ENCODE assay signal across 8 mouse cellular contexts in the genomic region with DNA sequence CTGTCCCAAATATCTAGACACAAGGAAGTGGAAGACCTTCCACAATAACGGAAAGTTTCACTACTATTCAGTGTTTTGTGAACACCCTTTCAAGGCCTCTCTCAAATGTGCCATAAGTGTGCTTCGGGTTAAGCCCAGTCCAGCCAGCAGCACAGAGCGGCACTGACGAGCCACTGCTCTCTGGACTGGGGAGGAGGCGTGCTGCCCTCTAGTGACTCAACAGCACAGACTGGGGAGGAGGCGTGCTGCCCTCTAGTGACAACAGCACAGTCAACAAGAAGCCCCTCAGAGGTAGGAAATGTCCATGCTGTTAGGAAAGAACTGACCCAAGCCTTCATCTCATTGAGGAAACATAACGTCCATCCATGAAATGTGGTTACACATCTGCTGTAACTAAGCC. TPM values are rescaled to one million over a fixed set of nuclear protein-coding genes. Genes with fewer than 3 reads are reported as not detected.
DNase-seq lines count a peak whose midpoint lies in the region; ATAC-seq and TF ChIP-seq lines count a peak whose summit lies in the region.

No protein-coding gene starts in this region.

- DNase-seq in MEL (ENCODE audit: low read depth, low spot score), result peak; percentile 88
- DNase-seq in cerebellum, adult 18-20 months, result peak; percentile 66 to 74
- DNase-seq in heart, postnatal 36 days, result peak; percentile 80 to 86
- peak; percentile 29 to 78 for DNase-seq in layer of hippocampus, adult 18-20 months (ENCODE audit: low spot score in 2 of 2)
- peak; percentile 86 to 88 for DNase-seq in lung, adult 18-20 months
- peak; percentile 68 for DNase-seq in testis, postnatal 14 days (ENCODE audit: low spot score)

- H3K4me1 ChIP-seq in MEL (ENCODE audit: control insufficient read depth in 1 of 2, insufficient read depth in 2 of 2, low read length in 2 of 2), result peaks cover 0 to 8% of the 10 kb centered on the region in 2 experiments; a peak in 2 of 4 replicates
- no peaks in the 10 kb centered on the region for H3K4me1 ChIP-seq in forebrain, embryonic 16.5 days (replicated peaks; ENCODE audit: control insufficient read depth, insufficient read depth, low read length)

- WGBS in forebrain, embryonic 16.5 days, result 9% methylated on average over 7 of the region's 7 CpGs

- peak; percentile 62 for TF ChIP-seq RAD21 in MEL (IDR thresholded peaks at IDR 0.05; ENCODE audit: low read depth, low read length)

- intact Hi-C loops in heart, postnatal 36 days (cut with DNase I), result loop anchor here (1.0 to 10.0 kb wide), 2 partner anchors 55 to 201 kb away; no protein-coding TSS in a partner anchor

- ATAC-seq in forebrain, embryonic 16.5 days, result peak; percentile 88
- ATAC-seq in neutrophil, adult 5-6 weeks (ENCODE audit: extremely low read depth, insufficient number of reproducible peaks, low FRiP score, poor library complexity, severe bottlenecking), result peak; percentile 96

- no peak overlapping the region for H3K9ac ChIP-seq in MEL (ENCODE audit: control insufficient read depth, low read depth, low read length, poor library complexity, severe bottlenecking)
- H3K9ac ChIP-seq in forebrain, embryonic 16.5 days (replicated peaks; ENCODE audit: low read depth, low read length), result no peak overlapping the region

- no peaks in the 10 kb centered on the region for H3K27me3 ChIP-seq in MEL (ENCODE audit: control insufficient read depth in 1 of 2, insufficient read depth in 2 of 2, low read length in 2 of 2)
- no peaks in the 10 kb centered on the region for H3K27me3 ChIP-seq in forebrain, embryonic 16.5 days (replicated peaks; ENCODE audit: control insufficient read depth, insufficient read depth, low read length)

- H3K4me2 ChIP-seq in forebrain, embryonic 16.5 days (ENCODE audit: low read length), result no peak overlapping the region

- no peak overlapping the region for H3K27ac ChIP-seq in MEL (ENCODE audit: control insufficient read depth, low read depth, low read length)
- H3K27ac ChIP-seq in forebrain, embryonic 16.5 days (ENCODE audit: low read length), result no peak overlapping the region

- TF ChIP-seq CTCF in MEL (IDR thresholded peaks at IDR 0.05 in 2 of 3, conservative IDR thresholded peaks at IDR 0.05 in 1 of 3; ENCODE audit: control insufficient read depth in 1 of 3, insufficient read depth in 1 of 3, low read depth in 2 of 3, low read length in 3 of 3, poor library complexity in 1 of 3, severe bottlenecking in 1 of 3), result peak in 2 of 3 experiments; percentile 95 to 100; a peak in 5 of 6 replicates

- no peak for TF ChIP-seq POLR2A in MEL (IDR thresholded peaks at IDR 0.05; ENCODE audit: control insufficient read depth in 1 of 2, insufficient read depth in 1 of 2, low read depth in 1 of 2, low read length in 2 of 2, poor library complexity in 1 of 2)

- H3K36me3 ChIP-seq in MEL (ENCODE audit: control insufficient read depth in 1 of 2, insufficient read depth in 2 of 2, low read length in 2 of 2), result peaks cover 0 to 3% of the 10 kb centered on the region in 2 experiments; a peak in 2 of 4 replicates
- peaks cover 6% of the 10 kb centered on the region for H3K36me3 ChIP-seq in forebrain, embryonic 16.5 days (ENCODE audit: control insufficient read depth, insufficient read depth)

- TF ChIP-seq EP300 in MEL (IDR thresholded peaks at IDR 0.05; ENCODE audit: low read depth in 1 of 2, low read length in 2 of 2), result peak in 1 of 2 experiments; percentile 38; a peak in 1 of 4 replicates

- no peaks in the 10 kb centered on the region for H3K9me3 ChIP-seq in MEL (replicated peaks; ENCODE audit: insufficient read depth, low read length)
- H3K9me3 ChIP-seq in forebrain, embryonic 16.5 days (ENCODE audit: control insufficient read depth, low read length), result no peaks in the 10 kb centered on the region

- no peak overlapping the region for H3K4me3 ChIP-seq in MEL (ENCODE audit: control insufficient read depth in 1 of 2, insufficient read depth in 1 of 2, low read depth in 2 of 2, low read length in 2 of 2)
- H3K4me3 ChIP-seq in forebrain, embryonic 16.5 days (replicated peaks; ENCODE audit: low read length), result no peak overlapping the region

- H3K79me2 ChIP-seq in MEL (ENCODE audit: control insufficient read depth, insufficient read depth, low read length, poor library complexity), result no peaks in the 10 kb centered on the region

TF ChIP-seq in MEL, 35 proteins besides CTCF, POLR2A, EP300 and RAD21:
- TF ChIP-seq HCFC1 (IDR thresholded peaks at IDR 0.05; ENCODE audit: low read depth, low read length), result peak; percentile 52; the same call in 1 of the 2 replicates
- peak; percentile 42; the same call in 1 of the 2 replicates for TF ChIP-seq SIN3A (IDR thresholded peaks at IDR 0.05; ENCODE audit: low read length)
- peak; percentile 78; the same call in 1 of the 2 replicates for TF ChIP-seq MAZ (IDR thresholded peaks at IDR 0.05; ENCODE audit: low read depth, low read length)
- TF ChIP-seq GATA1 (IDR thresholded peaks at IDR 0.05; ENCODE audit: low read depth, low read length), result no peak
- 0 out of 2 replicates have a peak, but pooled peaks have one; percentile 8 for TF ChIP-seq ELF1 (IDR thresholded peaks at IDR 0.05; ENCODE audit: low read depth, low read length)
- TF ChIP-seq ZC3H11A (IDR thresholded peaks at IDR 0.05; ENCODE audit: low read depth, low read length), result peak; percentile 49; the same call in 1 of the 2 replicates
- TF ChIP-seq SMC3 (IDR thresholded peaks at IDR 0.05; ENCODE audit: low read depth, low read length), result peak; percentile 92
- TF ChIP-seq CHD1 (IDR thresholded peaks at IDR 0.05; ENCODE audit: low read depth, low read length), result no peak
TF ChIP-seq in MEL: peak in this region for 6.

RNA-seq across cellular contexts. Expression of gene Miga1, which starts 24.6 kb away (rescaled TPM):
- total RNA-seq in MEL (2012; rRNA removed), result 10.4 and 14.2 TPM in 2 replicates
- 10 to 100 TPM in 1 of 2 experiments, not detected in 1; 16.2 TPM for polyA plus RNA-seq in MEL (2012; ENCODE audit: insufficient read depth in 1 of 2, insufficient read length in 2 of 2, low read depth in 1 of 2, low replicate concordance in 2 of 2, missing spikeins in 1 of 2)
- polyA plus RNA-seq in forebrain, embryonic 16.5 days (2015; fragmentation: Nextera tagmentation; extraction: Ambion mirVana), result 22.6 and 24.7 TPM in 2 replicates
- 10 to 100 TPM in 1 of 2 experiments, 1 to 10 TPM in 1; 9.3 to 11.3 TPM for total RNA-seq in heart, postnatal 36 days (2021)
- total RNA-seq in layer of hippocampus, adult 18-20 months (2021), result 10 to 100 TPM; 73.9 to 74.1 TPM
- 20.9 and 23.4 TPM in 2 replicates for total RNA-seq in neutrophil, adult 5-6 weeks (2017)

RNA-seq across cellular contexts. Expression of gene Usp33, which starts 30.7 kb away (rescaled TPM):
- 31.0 and 34.1 TPM in 2 replicates for total RNA-seq in MEL (2012; rRNA removed)
- polyA plus RNA-seq in MEL (2012; ENCODE audit: insufficient read depth in 1 of 2, insufficient read length in 2 of 2, low read depth in 1 of 2, low replicate concordance in 2 of 2, missing spikeins in 1 of 2), result 10 to 100 TPM in 1 of 2 experiments, not detected in 1; 32.3 TPM
- polyA plus RNA-seq in forebrain, embryonic 16.5 days (2015; fragmentation: Nextera tagmentation; extraction: Ambion mirVana), result 107 and 109 TPM in 2 replicates
- total RNA-seq in heart, postnatal 36 days (2021), result 10 to 100 TPM; 26.3 to 26.4 TPM
- total RNA-seq in layer of hippocampus, adult 18-20 months (2021), result 100 to 1,000 TPM; 118 to 120 TPM
- 114 and 121 TPM in 2 replicates for total RNA-seq in neutrophil, adult 5-6 weeks (2017)

RNA-seq across cellular contexts. Expression of gene Nexn, which starts 49.5 kb away (rescaled TPM):
- 0.19 TPM in 1 of 2 replicates, not detected in the other for total RNA-seq in MEL (2012; rRNA removed)
- polyA plus RNA-seq in MEL (2012; ENCODE audit: insufficient read depth in 1 of 2, insufficient read length in 2 of 2, low read depth in 1 of 2, low replicate concordance in 2 of 2, missing spikeins in 1 of 2), result under 1 TPM in 1 of 2 experiments, not detected in 1; 0.96 TPM
- 2.2 and 5.1 TPM in 2 replicates for polyA plus RNA-seq in forebrain, embryonic 16.5 days (2015; fragmentation: Nextera tagmentation; extraction: Ambion mirVana)
- total RNA-seq in heart, postnatal 36 days (2021), result 100 to 1,000 TPM; 341 to 349 TPM
- 1 to 10 TPM; 1.3 to 1.7 TPM for total RNA-seq in layer of hippocampus, adult 18-20 months (2021)
- 0.35 TPM in 1 of 2 replicates, not detected in the other for total RNA-seq in neutrophil, adult 5-6 weeks (2017)

Comparison
In these comparisons a context has a peak if more than half of its experiments do, and no peak if none do; other contexts are left out.
1. RNA of gene Nexn, which starts 49.5 kb away (total RNA-seq): 341 to 349 TPM in heart, postnatal 36 days; 1.3 to 1.7 TPM in layer of hippocampus, adult 18-20 months, 0.35 TPM in neutrophil, adult 5-6 weeks and 0.19 TPM in MEL; every median in the first group is over 100 times any median in the second.
2. Peak in every context shown above with its lines, with median percentiles within 50 percentile points of each other: DNase-seq.